Mouse (Mus musculus): Measurements from ENCODE around the gene Zbtb44. TPM values are rescaled to one million over a fixed set of nuclear protein-coding genes. Genes with fewer than 3 reads are reported as not detected.

The Zbtb44 gene
- polyA plus RNA-seq, 1 experiment from 2014 or later, result 7.9 TPM

GRCm38 (mm10) chr9:31080726-31081125 is 50.3 kb downstream of the Zbtb44 start:
- no peak overlapping the region for H3K27ac ChIP-seq (ENCODE audit: low read length)
- DNase-seq (ENCODE audit: low spot score) (peak; percentile 36), ATAC-seq (peak; percentile 30; the same call in 1 of the 2 replicates)
- H3K27me3 ChIP-seq (replicated peaks; ENCODE audit: insufficient read depth, low read length), result no peaks in the 10 kb centered on the region
- H3K4me3 ChIP-seq (ENCODE audit: low read depth, low read length), result no peak overlapping the region
- no peaks in the 10 kb centered on the region for H3K4me1 ChIP-seq (ENCODE audit: insufficient read depth, low read depth, low read length)
- no peak overlapping the region for H3K4me2 ChIP-seq (replicated peaks; ENCODE audit: low read depth, low read length)
- 44% methylated on average over 6 of the region's 6 CpGs for WGBS
- no peaks in the 10 kb centered on the region for H3K9me3 ChIP-seq (ENCODE audit: low read length)
- no peak overlapping the region for H3K9ac ChIP-seq (replicated peaks; ENCODE audit: low read depth)
- no peaks in the 10 kb centered on the region for H3K36me3 ChIP-seq (ENCODE audit: insufficient read depth, low read length)
- TF ChIP-seq CTCF (IDR thresholded peaks at IDR 0.05) (no peak), EP300 (IDR thresholded peaks at IDR 0.05) (no peak)

- Histone ChIP-seq H3K4me1 (ENCODE audit: insufficient read depth, low read depth, low read length) (no peaks in the 10 kb centered on the region), H3K4me2 (replicated peaks; ENCODE audit: low read depth, low read length) (no peak overlapping the region), H3K27me3 (replicated peaks; ENCODE audit: insufficient read depth, low read length) (no peaks in the 10 kb centered on the region), H3K9ac (replicated peaks; ENCODE audit: low read depth) (no peak overlapping the region), H3K4me3 (ENCODE audit: low read depth, low read length) (no peak overlapping the region), H3K36me3 (ENCODE audit: insufficient read depth, low read length) (no peaks in the 10 kb centered on the region), H3K27ac (ENCODE audit: low read length) (no peak overlapping the region), H3K9me3 (ENCODE audit: low read length) (no peaks in the 10 kb centered on the region)
- TF ChIP-seq EP300 (IDR thresholded peaks at IDR 0.05), result no peak
- peak; percentile 87 for TF ChIP-seq CTCF (IDR thresholded peaks at IDR 0.05)
- WGBS, result 12% methylated on average over 15 of the region's 15 CpGs
- peak; percentile 58 for ATAC-seq
- peak; percentile 87 for DNase-seq (ENCODE audit: low spot score)
Measured at GRCm38 (mm10) chr9:31082054-31082666, 51.7 kb downstream of the Zbtb44 start.

DNA sequence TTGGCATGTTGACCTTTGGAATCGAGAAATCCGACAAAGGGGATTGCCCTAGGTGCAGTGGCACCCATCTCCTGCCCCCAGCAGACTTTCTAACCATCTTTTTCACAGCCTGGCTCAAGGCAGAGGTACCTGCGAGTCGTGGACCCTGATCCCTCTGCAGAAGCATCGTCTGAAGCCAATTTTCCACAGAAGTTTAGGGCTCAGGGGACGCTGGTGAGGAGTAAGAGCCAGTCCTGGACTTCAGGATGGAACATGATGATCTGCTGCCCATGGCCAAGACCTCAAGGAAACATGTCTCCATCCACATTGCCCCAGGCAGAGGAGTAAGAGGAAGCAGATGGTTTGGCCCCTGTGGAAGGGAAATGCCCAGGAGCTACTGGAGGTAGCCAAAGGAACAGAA is 52.3 kb downstream of the Zbtb44 start:
- Histone ChIP-seq H3K27ac (ENCODE audit: low read length) (no peak overlapping the region), H3K27me3 (replicated peaks; ENCODE audit: insufficient read depth, low read length) (no peaks in the 10 kb centered on the region), H3K9me3 (ENCODE audit: low read length) (no peaks in the 10 kb centered on the region), H3K9ac (replicated peaks; ENCODE audit: low read depth) (no peak overlapping the region), H3K4me2 (replicated peaks; ENCODE audit: low read depth, low read length) (no peak overlapping the region), H3K36me3 (ENCODE audit: insufficient read depth, low read length) (no peaks in the 10 kb centered on the region), H3K4me3 (ENCODE audit: low read depth, low read length) (no peak overlapping the region), H3K4me1 (ENCODE audit: insufficient read depth, low read depth, low read length) (no peaks in the 10 kb centered on the region)
- no peak for TF ChIP-seq EP300 (IDR thresholded peaks at IDR 0.05)
- TF ChIP-seq CTCF (IDR thresholded peaks at IDR 0.05), result no peak
- ATAC-seq, result no peak
- WGBS, result 74% methylated on average over 6 of the region's 6 CpGs
- DNase-seq (ENCODE audit: low spot score), result no peak

- H3K27me3 ChIP-seq (replicated peaks; ENCODE audit: insufficient read depth, low read length), result no peaks in the 10 kb centered on the region
- no peak overlapping the region for H3K4me3 ChIP-seq (ENCODE audit: low read depth, low read length)
- no peaks in the 10 kb centered on the region for H3K4me1 ChIP-seq (ENCODE audit: insufficient read depth, low read depth, low read length)
- DNase-seq (ENCODE audit: low spot score) (no peak), ATAC-seq (no peak)
- no peak overlapping the region for H3K4me2 ChIP-seq (replicated peaks; ENCODE audit: low read depth, low read length)
- H3K27ac ChIP-seq (ENCODE audit: low read length), result no peak overlapping the region
- TF ChIP-seq CTCF (IDR thresholded peaks at IDR 0.05), result no peak
- no peak for TF ChIP-seq EP300 (IDR thresholded peaks at IDR 0.05)
- no peak overlapping the region for H3K9ac ChIP-seq (replicated peaks; ENCODE audit: low read depth)
- no peaks in the 10 kb centered on the region for H3K9me3 ChIP-seq (ENCODE audit: low read length)
- no peaks in the 10 kb centered on the region for H3K36me3 ChIP-seq (ENCODE audit: insufficient read depth, low read length)
- whole genome bisulfite sequencing, result 70% methylated on average over 5 of the region's 5 CpGs
Measured at GRCm38 (mm10) chr9:31085556-31085955, 55.1 kb downstream of the Zbtb44 start.

DNA sequence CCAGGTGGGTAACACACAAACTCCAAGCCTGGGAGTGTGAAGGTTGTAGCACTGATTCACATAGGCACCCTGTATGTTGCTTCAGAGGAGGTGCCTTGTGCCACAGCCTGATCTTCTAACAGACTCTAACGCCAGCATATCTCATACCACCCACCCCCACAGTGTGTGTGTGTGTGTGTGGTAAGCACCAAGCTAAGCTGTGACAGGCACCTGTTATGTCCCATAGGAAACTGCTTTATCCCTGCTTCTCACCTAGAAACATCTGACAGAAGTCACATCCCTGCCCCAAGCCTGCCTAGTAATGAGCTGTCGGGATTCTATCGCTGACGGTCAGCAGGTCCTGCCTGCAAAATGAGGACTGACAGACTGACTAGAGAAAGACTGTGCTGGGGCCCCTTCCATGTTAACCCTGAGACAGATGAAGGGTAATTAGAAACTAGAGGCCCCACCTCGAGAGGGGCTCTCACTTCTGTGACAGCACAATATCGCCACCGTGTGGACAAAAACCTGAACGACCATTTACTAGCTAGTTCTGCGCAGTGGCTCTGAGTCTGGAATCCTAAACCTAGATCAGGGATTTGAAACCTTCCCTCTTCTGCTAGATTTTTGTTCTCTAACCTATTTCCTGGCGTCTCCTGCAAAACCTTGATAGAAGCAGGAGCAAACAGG is 55.8 kb downstream of the Zbtb44 start:
- Histone ChIP-seq H3K9me3 (ENCODE audit: low read length) (no peaks in the 10 kb centered on the region), H3K9ac (replicated peaks; ENCODE audit: low read depth) (no peak overlapping the region), H3K4me2 (replicated peaks; ENCODE audit: low read depth, low read length) (no peak overlapping the region), H3K27me3 (replicated peaks; ENCODE audit: insufficient read depth, low read length) (no peaks in the 10 kb centered on the region), H3K4me3 (ENCODE audit: low read depth, low read length) (no peak overlapping the region), H3K4me1 (ENCODE audit: insufficient read depth, low read depth, low read length) (no peaks in the 10 kb centered on the region), H3K36me3 (ENCODE audit: insufficient read depth, low read length) (no peaks in the 10 kb centered on the region), H3K27ac (ENCODE audit: low read length) (no peak overlapping the region)
- 15% methylated on average over 10 of the region's 10 CpGs for WGBS
- ATAC-seq, result peak; percentile 43; the same call in 1 of the 2 replicates
- peak; percentile 84 for TF ChIP-seq CTCF (IDR thresholded peaks at IDR 0.05)
- TF ChIP-seq EP300 (IDR thresholded peaks at IDR 0.05), result no peak
- peak; percentile 69 for DNase-seq (ENCODE audit: low spot score)

DNA sequence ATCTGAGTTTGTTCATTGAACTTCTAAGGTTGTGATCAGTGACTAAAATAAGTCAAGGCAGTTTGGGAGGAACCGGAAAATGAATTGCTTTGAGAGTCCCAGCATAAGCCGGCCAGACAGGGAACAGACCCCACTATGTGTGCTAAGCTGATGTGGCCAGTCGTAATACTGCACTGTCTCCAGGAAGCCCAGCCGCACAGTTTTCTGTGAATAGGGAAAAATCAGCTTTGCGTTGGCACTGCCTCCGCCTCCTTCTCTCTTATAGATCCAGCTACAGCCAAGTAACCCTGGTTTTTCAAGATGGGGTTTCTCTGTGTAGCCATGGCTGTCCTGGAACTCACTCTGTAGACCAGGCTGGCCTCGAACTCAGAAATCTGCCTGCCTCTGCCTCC is 56.3 kb downstream of the Zbtb44 start:
- no peaks in the 10 kb centered on the region for H3K9me3 ChIP-seq (ENCODE audit: low read length)
- H3K27ac ChIP-seq (ENCODE audit: low read length), result no peak overlapping the region
- no peaks in the 10 kb centered on the region for H3K36me3 ChIP-seq (ENCODE audit: insufficient read depth, low read length)
- H3K27me3 ChIP-seq (replicated peaks; ENCODE audit: insufficient read depth, low read length), result no peaks in the 10 kb centered on the region
- H3K4me3 ChIP-seq (ENCODE audit: low read depth, low read length), result no peak overlapping the region
- DNase-seq (ENCODE audit: low spot score) (no peak), ATAC-seq (no peak)
- 80% methylated on average over 7 of the region's 7 CpGs for WGBS
- no peak overlapping the region for H3K9ac ChIP-seq (replicated peaks; ENCODE audit: low read depth)
- H3K4me2 ChIP-seq (replicated peaks; ENCODE audit: low read depth, low read length), result no peak overlapping the region
- no peaks in the 10 kb centered on the region for H3K4me1 ChIP-seq (ENCODE audit: insufficient read depth, low read depth, low read length)
- TF ChIP-seq EP300 (IDR thresholded peaks at IDR 0.05), result no peak
- no peak for TF ChIP-seq CTCF (IDR thresholded peaks at IDR 0.05)

Measured in lung, postnatal 0 days (tissue).